Mouse (Mus musculus) MEL (cell line): ENCODE data around the gene Smtn. TPM values are rescaled to one million over a fixed set of nuclear protein-coding genes. Genes with fewer than 3 reads are reported as not detected.
A peak's percentile ranks its signal among the peaks of the same experiment; 100 is the strongest.

ENCODE experiments used
- DNase-seq: peaks from one replicate; pipeline ENCODE4 v3.0.0; 2011; ENCODE audit warnings: low read depth, low spot score
- H3K27ac ChIP-seq: 2 replicates; pipeline ENCODE4 v1.5.1; 2012; ENCODE audit warnings: low read depth, mild to moderate bottlenecking, control low read depth, low read length, moderate library complexity; ENCODE audit not compliant: control insufficient read depth
- H3K27me3 ChIP-seq, 2 experiments: fragments of 150-350 bp in 1 of 2; sonication (generic) in 1 of 2; 2 replicates each; pipeline ENCODE4 v1.6.1; 2012; ENCODE audit warnings: low read length in 2 of 2, mild to moderate bottlenecking in 2 of 2, improper control_type of control experiment in 1 of 2, moderate library complexity in 1 of 2; ENCODE audit not compliant: insufficient read depth in 2 of 2, control insufficient read depth in 1 of 2
- H3K36me3 ChIP-seq, 2 experiments: 2 replicates each; pipeline ENCODE4 v1.6.1; 2012 to 2014; ENCODE audit warnings: low read length in 2 of 2, improper control_type of control experiment in 1 of 2, inconsistent platforms in 1 of 2, mild to moderate bottlenecking in 1 of 2; ENCODE audit not compliant: insufficient read depth in 2 of 2, control insufficient read depth in 1 of 2
- H3K4me1 ChIP-seq, 2 experiments: fragments of 150-350 bp in 1 of 2; sonication (generic) in 1 of 2; 2 replicates each; pipeline ENCODE4 v1.6.1; 2012; ENCODE audit warnings: low read length in 2 of 2, improper control_type of control experiment in 1 of 2, mild to moderate bottlenecking in 1 of 2; ENCODE audit not compliant: insufficient read depth in 2 of 2, control insufficient read depth in 1 of 2
- H3K4me3 ChIP-seq, 2 experiments: fragments of 150-350 bp in 1 of 2; sonication (generic) in 1 of 2; 2 replicates each; pipeline ENCODE4 v1.5.1; 2012; ENCODE audit warnings: low read depth in 2 of 2, low read length in 2 of 2, mild to moderate bottlenecking in 2 of 2, moderate library complexity in 2 of 2, control low read depth in 1 of 2, improper control_type of control experiment in 1 of 2; ENCODE audit not compliant: control insufficient read depth in 1 of 2, insufficient read depth in 1 of 2
- H3K79me2 ChIP-seq: 2 replicates; pipeline ENCODE4 v1.6.1; 2012; ENCODE audit warnings: mild to moderate bottlenecking, low read length, moderate library complexity; ENCODE audit not compliant: control insufficient read depth, poor library complexity, insufficient read depth
- H3K9ac ChIP-seq: 2 replicates; pipeline ENCODE4 v1.6.1; 2012; ENCODE audit warnings: low read depth, mild to moderate bottlenecking, control low read depth, low read length, moderate library complexity; ENCODE audit not compliant: control insufficient read depth, poor library complexity, severe bottlenecking
- H3K9me3 ChIP-seq: fragments of 150-350 bp; sonication (generic); replicated peaks from 2 replicates; pipeline ENCODE4 v1.6.1; 2012; ENCODE audit warnings: mild to moderate bottlenecking, low read length, improper control_type of control experiment, moderate library complexity; ENCODE audit not compliant: insufficient read depth
- BHLHE40 ChIP-seq: IDR thresholded peaks from 2 replicates; pipeline ENCODE4 v1.6.1; 2012; ENCODE audit warnings: low read depth, mild to moderate bottlenecking, inconsistent platforms, low read length, improper control_type of control experiment, borderline replicate concordance
- CHD1 ChIP-seq: IDR thresholded peaks from 2 replicates; pipeline ENCODE4 v1.6.1; 2012; ENCODE audit warnings: low read depth, mild to moderate bottlenecking, inconsistent platforms, low read length, improper control_type of control experiment
- E2F4 ChIP-seq: IDR thresholded peaks from 2 replicates; pipeline ENCODE4 v1.6.1; 2011; ENCODE audit warnings: low read depth, low read length, improper control_type of control experiment, borderline replicate concordance
- EP300 ChIP-seq, 2 experiments: IDR thresholded peaks; 2 replicates each; pipeline ENCODE4 v1.6.1; 2011; ENCODE audit warnings: improper control_type of control experiment in 2 of 2, low read length in 2 of 2, low read depth in 1 of 2, mild to moderate bottlenecking in 1 of 2
- ETS1 ChIP-seq: IDR thresholded peaks from 2 replicates; pipeline ENCODE4 v1.6.1; 2012; ENCODE audit warnings: low read depth, mild to moderate bottlenecking, inconsistent platforms, low read length, improper control_type of control experiment, moderate library complexity
- GATA1 ChIP-seq: IDR thresholded peaks from 2 replicates; pipeline ENCODE4 v1.6.1; 2011; ENCODE audit warnings: low read depth, low read length, improper control_type of control experiment
- HCFC1 ChIP-seq: IDR thresholded peaks from 2 replicates; pipeline ENCODE4 v1.6.1; 2012; ENCODE audit warnings: low read depth, mild to moderate bottlenecking, inconsistent platforms, low read length, improper control_type of control experiment, moderate library complexity
- MAFK ChIP-seq: IDR thresholded peaks from 2 replicates; pipeline ENCODE4 v1.6.1; 2011; ENCODE audit warnings: low read depth, mild to moderate bottlenecking, low read length, improper control_type of control experiment, borderline replicate concordance
- MAX ChIP-seq: IDR thresholded peaks from 2 replicates; pipeline ENCODE4 v1.6.1; 2011; ENCODE audit warnings: low read length, improper control_type of control experiment
- MXI1 ChIP-seq: IDR thresholded peaks from 2 replicates; pipeline ENCODE4 v1.6.1; 2011; ENCODE audit warnings: mild to moderate bottlenecking, low read depth, low read length, improper control_type of control experiment
- MYB ChIP-seq: IDR thresholded peaks from 2 replicates; pipeline ENCODE4 v1.6.1; 2011; ENCODE audit warnings: mild to moderate bottlenecking, low read depth, low read length, improper control_type of control experiment
- MYC ChIP-seq: IDR thresholded peaks from 2 replicates; pipeline ENCODE4 v1.6.1; 2011; ENCODE audit warnings: low read depth, mild to moderate bottlenecking, low read length, improper control_type of control experiment, moderate library complexity
- POLR2AphosphoS5 ChIP-seq: IDR thresholded peaks from 2 replicates; pipeline ENCODE4 v1.6.1; 2012; ENCODE audit warnings: low read depth, borderline replicate concordance, mild to moderate bottlenecking, inconsistent platforms, low read length, moderate library complexity, mixed read lengths
- RCOR1 ChIP-seq: IDR thresholded peaks from 2 replicates; pipeline ENCODE4 v1.6.1; 2012; ENCODE audit warnings: low read depth, mild to moderate bottlenecking, inconsistent platforms, low read length, improper control_type of control experiment
- TBP ChIP-seq: IDR thresholded peaks from 2 replicates; pipeline ENCODE4 v1.8.0; 2011; ENCODE audit warnings: low read depth, low read length, improper control_type of control experiment
- UBTF ChIP-seq: IDR thresholded peaks from 2 replicates; pipeline ENCODE4 v1.6.1; 2012; ENCODE audit warnings: low read depth, mild to moderate bottlenecking, inconsistent platforms, low read length, improper control_type of control experiment, moderate library complexity, borderline replicate concordance; ENCODE audit not compliant: insufficient read depth
- USF1 ChIP-seq: IDR thresholded peaks from 2 replicates; pipeline ENCODE4 v1.6.1; 2014; ENCODE audit warnings: low read depth, mild to moderate bottlenecking, inconsistent platforms, low read length, improper control_type of control experiment, moderate library complexity
- USF2 ChIP-seq, 2 experiments: IDR thresholded peaks; 2 replicates each; pipeline ENCODE4 v1.6.1; 2011 to 2012; ENCODE audit warnings: improper control_type of control experiment in 2 of 2, low read length in 2 of 2, borderline replicate concordance in 1 of 2, inconsistent platforms in 1 of 2, low read depth in 1 of 2, mild to moderate bottlenecking in 1 of 2; ENCODE audit not compliant: insufficient read depth in 1 of 2
- ZC3H11A ChIP-seq: IDR thresholded peaks from 2 replicates; pipeline ENCODE4 v1.6.1; 2012; ENCODE audit warnings: low read depth, mild to moderate bottlenecking, inconsistent platforms, low read length, improper control_type of control experiment
- ZMIZ1 ChIP-seq: IDR thresholded peaks from 2 replicates; pipeline ENCODE4 v1.6.1; 2012; ENCODE audit warnings: low read depth, mild to moderate bottlenecking, inconsistent platforms, low read length, improper control_type of control experiment, moderate library complexity
- polyA plus RNA-seq, 2 experiments: library from polyadenylated mRNA; stranded (reverse) in 1 of 2; unstranded in 1 of 2; fragments of >175 nt in 1 of 2; fragments of >200 nt in 1 of 2; gene quantifications; 2 replicates each; pipeline versions ENCODE4 v1.2.1 to v1.2.4; 2012; ENCODE audit warnings: low replicate concordance in 2 of 2, low read depth in 1 of 2; ENCODE audit not compliant: insufficient read length in 2 of 2, insufficient read depth in 1 of 2, missing spikeins in 1 of 2
- total RNA-seq: library from RNA; depleted of rRNA; stranded (reverse); fragments of 300-350 nt; gene quantifications from 2 replicates; pipeline ENCODE4 v1.2.3, GENCODE M21; 2012

The Smtn gene
- total and polyA plus RNA-seq, 3 experiments: 203 to 370 TPM; not detected in 1

DNA sequence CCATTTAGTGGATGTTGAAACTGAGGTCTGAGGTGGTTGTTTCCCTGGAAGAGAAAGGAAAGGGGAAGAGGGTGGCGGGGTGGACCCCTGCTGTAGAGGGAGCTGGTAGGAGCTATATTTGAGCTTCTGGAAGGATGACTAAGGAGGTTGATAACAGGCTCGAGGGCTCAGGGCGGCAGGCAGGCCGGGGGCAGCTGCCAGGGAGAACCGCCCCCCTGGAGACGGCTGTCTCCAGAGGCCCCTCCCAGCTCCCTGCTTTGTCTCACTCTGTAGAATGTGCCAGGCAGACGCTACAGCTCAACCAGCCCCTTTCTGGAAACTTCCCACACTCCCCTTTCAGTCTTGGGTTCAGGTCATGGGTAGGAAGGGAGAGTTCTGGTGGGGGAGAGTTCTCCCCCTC, 32.2 kb downstream of the Smtn start:
- Histone ChIP-seq H3K79me2 (no peaks in the 10 kb centered on the region), H3K27ac (no peak overlapping the region), H3K9ac (peak overlapping the region; percentile 32), H3K4me1 (peaks cover 12 to 32% of the 10 kb centered on the region in 2 experiments), H3K36me3 (peaks cover 0 to 22% of the 10 kb centered on the region in 2 experiments; a peak in 2 of 4 replicates), H3K4me3 (peak overlapping the region; percentile 6 to 13; a peak in 1 of 4 replicates), H3K27me3 (no peaks in the 10 kb centered on the region; a peak in 1 of 4 replicates), H3K9me3 (no peaks in the 10 kb centered on the region)
- TF ChIP-seq GATA1 (0 out of 2 replicates have a peak, but pooled peaks have one; percentile 21), HCFC1 (0 out of 2 replicates have a peak, but pooled peaks have one; percentile 21), E2F4 (no peak), MXI1 (no peak), ZMIZ1 (no peak), ETS1 (peak; percentile 44; the same call in 1 of the 2 replicates), TBP (peak; percentile 70), MYC (no peak), EP300 (IDR thresholded peaks at IDR 0.05; ENCODE audit: low read depth in 1 of 2, low read length in 2 of 2) (peak in 1 of 2 experiments; percentile 30; a peak in 1 of 4 replicates), RCOR1 (0 out of 2 replicates have a peak, but pooled peaks have one; percentile 29)
- peak; percentile 77 for DNase-seq

DNA sequence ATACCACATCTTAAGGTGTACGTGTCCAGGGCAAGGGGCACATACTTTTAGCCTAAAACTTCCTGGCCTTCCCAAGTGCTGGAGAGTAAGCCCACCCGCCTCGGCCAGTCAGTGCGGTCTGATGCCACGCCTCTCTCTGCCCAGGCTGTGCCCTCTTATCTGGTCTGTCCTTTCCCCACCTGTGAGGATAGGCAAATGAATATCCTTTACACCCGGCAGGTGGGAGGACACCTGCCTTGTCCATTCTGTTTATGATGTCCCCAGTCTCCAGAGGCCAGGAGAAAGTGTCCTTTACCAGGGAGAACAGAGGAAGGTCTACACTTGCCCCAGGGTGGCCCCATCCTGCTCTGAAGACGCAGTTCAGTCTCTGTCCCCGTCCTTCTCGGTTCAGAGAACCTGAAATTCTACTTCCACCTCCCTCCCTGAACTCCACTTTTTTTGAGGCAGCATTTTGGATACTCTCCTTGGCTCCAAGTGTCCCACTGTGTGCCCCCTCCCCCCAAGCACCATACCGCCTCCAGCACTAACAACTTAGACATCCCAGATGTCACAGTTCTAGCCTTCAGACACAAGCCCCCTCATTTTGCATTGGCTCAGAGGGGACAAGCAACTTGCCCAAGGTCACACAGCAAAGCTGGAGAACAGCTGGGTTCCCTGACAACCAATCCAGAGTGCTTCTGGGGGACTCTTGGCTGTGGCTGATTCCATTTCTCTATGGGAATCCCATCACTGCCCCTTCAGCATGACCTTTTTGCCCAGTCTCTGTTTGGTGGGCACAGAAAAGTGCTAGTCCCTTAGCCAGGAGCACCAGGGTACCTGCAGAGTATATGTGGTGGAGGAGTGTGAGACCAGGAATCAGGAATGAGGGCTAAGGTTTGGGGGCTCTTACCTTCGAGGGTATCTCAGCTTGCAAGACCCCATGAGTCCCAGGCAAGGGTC, 36.4 kb downstream of the Smtn start:
- H3K9me3 ChIP-seq: no peaks in the 10 kb centered on the region
- H3K4me1 ChIP-seq: peaks cover 0 to 17% of the 10 kb centered on the region in 2 experiments; a peak in 2 of 4 replicates
- H3K36me3 ChIP-seq: peaks cover 0 to 5% of the 10 kb centered on the region in 2 experiments; a peak in 2 of 4 replicates
- H3K27ac ChIP-seq: no peak overlapping the region
- no peaks in the 10 kb centered on the region for H3K79me2 ChIP-seq
- H3K4me3 ChIP-seq: peak overlapping the region; percentile 35 to 48; a peak in 3 of 4 replicates
- peak; percentile 16 for DNase-seq
- no peak for TF ChIP-seq BHLHE40
- TF ChIP-seq POLR2AphosphoS5: no peak
- no peak for TF ChIP-seq CHD1
- TF ChIP-seq ETS1: no peak
- TF ChIP-seq HCFC1: no peak
- no peak for TF ChIP-seq ZC3H11A
- no peak for TF ChIP-seq GATA1
- TF ChIP-seq MAFK: no peak
- TF ChIP-seq MYB: no peak
- TF ChIP-seq MYC: no peak
- TF ChIP-seq UBTF: no peak
- TF ChIP-seq USF1: no peak
- TF ChIP-seq MAX: no peak
- no peak for TF ChIP-seq RCOR1
- TF ChIP-seq USF2 (IDR thresholded peaks at IDR 0.05; ENCODE audit: borderline replicate concordance in 1 of 2, insufficient read depth in 1 of 2, low read depth in 1 of 2, low read length in 2 of 2): no peak
- no peaks in the 10 kb centered on the region; a peak in 1 of 4 replicates for H3K27me3 ChIP-seq
- peak overlapping the region; percentile 26 for H3K9ac ChIP-seq
